Mouse (Mus musculus) hindbrain, postnatal 0 days (tissue): Measurements from ENCODE around the gene Gtf3c5. TPM values are rescaled to one million over a fixed set of nuclear protein-coding genes. Genes with fewer than 3 reads are reported as not detected.

Source experiments
- ATAC-seq: fragments of 200-750 bp; cut with Nextera tagmentation; 2 replicates; pipeline ENCODE4 v1.8.0; 2017; ENCODE audit warnings: mild to moderate bottlenecking, moderate TSS enrichment, moderate library complexity
- DNase-seq: peaks from one replicate; pipeline ENCODE4 v3.0.0-alpha.2; 2015; ENCODE audit warnings: low spot score
- H3K27ac ChIP-seq: fragments of 300-500 bp; sonication (generic); 2 replicates; pipeline ENCODE4 v1.5.1; 2014; ENCODE audit warnings: mild to moderate bottlenecking
- H3K27me3 ChIP-seq: fragments of 300-500 bp; sonication (generic); 2 replicates; pipeline ENCODE4 v1.6.1; 2014; ENCODE audit warnings: low read length, mixed read lengths; ENCODE audit not compliant: insufficient read depth
- H3K36me3 ChIP-seq: fragments of 300-500 bp; sonication (generic); 2 replicates; pipeline ENCODE4 v1.6.1; 2014; ENCODE audit warnings: low read length, mixed read lengths; ENCODE audit not compliant: insufficient read depth
- H3K4me1 ChIP-seq: fragments of 300-500 bp; sonication (generic); 2 replicates; pipeline ENCODE4 v1.6.1; 2014; ENCODE audit warnings: antibody characterized with exemption, low read length, mixed read lengths; ENCODE audit not compliant: insufficient read depth
- H3K4me2 ChIP-seq: fragments of 300-500 bp; sonication (generic); 2 replicates; pipeline ENCODE4 v1.6.1; 2014; ENCODE audit warnings: low read depth, mild to moderate bottlenecking, low read length, moderate library complexity, mixed read lengths
- H3K4me3 ChIP-seq: fragments of 300-500 bp; sonication (generic); 2 replicates; pipeline ENCODE4 v1.5.1; 2014; ENCODE audit warnings: low read length
- H3K9ac ChIP-seq: fragments of 300-500 bp; sonication (generic); replicated peaks from 2 replicates; pipeline ENCODE4 v1.6.1; 2014; ENCODE audit warnings: mild to moderate bottlenecking, low read length, moderate library complexity, mixed read lengths
- H3K9me3 ChIP-seq: fragments of 300-500 bp; sonication (generic); 2 replicates; pipeline ENCODE4 v1.6.1; 2016; ENCODE audit warnings: low read length, mixed read lengths
- CTCF ChIP-seq: IDR thresholded peaks from 2 replicates; pipeline ENCODE4 v1.5.1; 2016; ENCODE audit warnings: antibody characterized with exemption, control low read depth, low read depth
- WGBS: fragments of 180-500 bp; shearing (Covaris S2); extraction: QIAGEN DNeasy Blood & Tissue Kit; methylation state at CpG from one replicate; pipeline ENCODE4 v1.1.7; 2014; 5-methylcytosine and 5-hydroxymethylcytosine counted together
- polyA plus RNA-seq: library from polyadenylated mRNA; unstranded; fragments of >200 nt; fragmentation: Nextera tagmentation; extraction: Ambion mirVana; gene quantifications from 2 replicates; pipeline ENCODE4 v1.2.1, GENCODE M21; 2015
- total RNA-seq: library from RNA; depleted of rRNA; stranded (reverse); fragments of >200 nt; gene quantifications from 2 replicates; pipeline ENCODE4 v1.2.3, GENCODE M21; 2014

The Gtf3c5 gene
- total and polyA plus RNA-seq, 2 experiments from 2014 or later: 23.1 to 29.5 TPM

- no peak overlapping the region for H3K4me2 ChIP-seq
- WGBS: 37% methylated on average over 12 of the region's 12 CpGs
- H3K9me3 ChIP-seq: no peaks in the 10 kb centered on the region
- no peak overlapping the region for H3K4me3 ChIP-seq
- no peak overlapping the region for H3K9ac ChIP-seq
- no peaks in the 10 kb centered on the region for H3K4me1 ChIP-seq
- H3K36me3 ChIP-seq: no peaks in the 10 kb centered on the region
- TF ChIP-seq CTCF: no peak
- H3K27me3 ChIP-seq: no peaks in the 10 kb centered on the region; the same call in 1 of the 2 replicates
- H3K27ac ChIP-seq: no peak overlapping the region
- DNase-seq (peak; percentile 49), ATAC-seq (peak; percentile 63)
Measured at GRCm38 (mm10) chr2:28610716-28611406, 27.3 kb upstream of the Gtf3c5 start.

GRCm38 (mm10) chr2:28609851-28610250 is 26.3 kb upstream of the Gtf3c5 start:
- TF ChIP-seq CTCF: no peak
- WGBS: 88% methylated on average over 10 of the region's 10 CpGs
- Histone ChIP-seq H3K36me3 (no peaks in the 10 kb centered on the region), H3K4me2 (no peak overlapping the region), H3K9ac (no peak overlapping the region), H3K27ac (no peak overlapping the region), H3K4me3 (no peak overlapping the region), H3K4me1 (no peaks in the 10 kb centered on the region), H3K9me3 (no peaks in the 10 kb centered on the region), H3K27me3 (no peaks in the 10 kb centered on the region; the same call in 1 of the 2 replicates)
- DNase-seq (no peak), ATAC-seq (no peak)

DNA sequence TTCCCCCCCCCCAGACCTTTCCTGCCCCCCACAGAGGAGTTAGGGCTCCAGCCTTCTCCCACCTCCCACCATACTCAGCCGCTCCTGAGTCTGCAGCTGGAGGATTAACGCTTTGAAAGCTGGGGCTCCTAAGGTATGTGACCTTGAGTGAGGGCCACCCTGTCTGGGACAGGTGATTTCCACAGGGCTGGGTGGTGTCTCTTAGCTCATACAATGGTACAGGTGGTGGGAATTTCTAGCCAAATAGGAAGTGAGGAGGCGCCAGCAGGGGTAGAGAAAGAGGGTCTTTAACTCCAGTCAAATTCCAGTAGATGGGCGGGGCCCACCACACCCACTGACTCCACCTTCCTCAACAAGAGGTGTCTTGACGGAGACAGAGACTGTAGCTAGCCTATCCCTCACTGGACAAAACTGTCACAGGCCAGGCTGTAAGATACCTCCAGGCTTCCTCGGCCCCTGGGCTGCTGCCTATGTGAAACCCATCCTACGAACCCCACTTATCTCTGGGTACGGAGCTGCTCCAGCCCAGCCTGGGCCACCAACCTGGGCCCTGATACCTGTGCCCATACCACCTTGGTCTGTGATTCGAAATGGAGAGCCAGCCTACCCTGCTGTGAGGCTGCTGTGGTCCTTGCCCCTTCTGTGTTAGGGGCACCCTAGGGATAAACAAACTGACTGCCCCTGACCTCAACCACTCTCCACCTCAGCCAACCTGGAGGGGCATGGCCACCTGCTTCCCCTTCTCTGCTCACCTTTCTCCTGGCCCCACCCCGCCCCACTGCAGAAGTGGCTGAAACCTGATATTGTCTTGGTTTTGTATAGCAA is 24.0 kb upstream of the Gtf3c5 start:
- Histone ChIP-seq H3K4me3 (no peak overlapping the region), H3K36me3 (no peaks in the 10 kb centered on the region), H3K4me1 (no peaks in the 10 kb centered on the region), H3K9me3 (no peaks in the 10 kb centered on the region), H3K9ac (no peak overlapping the region), H3K27me3 (no peaks in the 10 kb centered on the region), H3K4me2 (no peak overlapping the region), H3K27ac (no peak overlapping the region)
- WGBS: 52% methylated on average over 10 of the region's 10 CpGs
- DNase-seq: no peak
- no peak for TF ChIP-seq CTCF
- no peak for ATAC-seq

- DNase-seq: peak; percentile 37
- TF ChIP-seq CTCF: peak; percentile 46; the same call in 1 of the 2 replicates
Measured at GRCm38 (mm10) chr2:28606601-28607340, 23.2 kb upstream of the Gtf3c5 start.

DNA sequence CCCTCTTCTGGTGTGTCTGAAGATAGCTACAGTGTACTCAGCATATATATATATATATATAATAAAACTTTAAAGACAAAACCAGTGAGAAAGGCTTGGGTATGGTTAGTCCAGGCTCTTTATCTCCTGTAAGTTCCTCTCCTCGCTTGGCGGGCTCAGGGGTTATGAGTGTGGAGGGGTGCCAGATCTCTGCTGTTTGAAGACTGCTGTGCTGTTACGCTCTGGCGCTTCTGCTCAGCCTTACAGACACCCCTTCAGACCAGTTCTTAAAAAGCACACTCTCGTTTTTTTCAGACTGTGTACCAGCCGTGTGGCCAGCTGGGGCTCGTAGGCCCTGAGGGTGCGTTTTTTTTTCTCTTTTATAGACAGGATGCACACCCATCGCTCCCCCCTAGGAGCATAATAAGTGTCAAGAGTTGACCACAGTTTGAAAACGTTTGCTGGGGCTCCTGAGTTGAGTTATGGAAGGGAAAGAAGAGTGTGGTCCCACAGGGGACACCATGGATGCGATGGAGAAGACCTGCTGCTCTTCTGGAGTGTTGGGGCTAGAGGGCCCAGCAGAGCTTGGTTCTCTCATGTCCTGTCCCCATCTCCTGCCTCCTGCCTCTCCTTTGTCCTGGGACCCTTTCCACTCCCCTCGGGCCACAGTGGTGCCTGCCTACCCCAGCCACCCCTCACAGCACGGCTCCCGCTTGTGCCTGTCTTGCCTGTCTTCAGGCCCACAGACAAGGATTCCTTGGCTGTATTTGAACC is 22.4 kb upstream of the Gtf3c5 start:
- Histone ChIP-seq H3K9ac (no peak overlapping the region), H3K27me3 (no peaks in the 10 kb centered on the region), H3K4me2 (no peak overlapping the region), H3K27ac (no peak overlapping the region), H3K4me3 (no peak overlapping the region), H3K4me1 (no peaks in the 10 kb centered on the region), H3K36me3 (no peaks in the 10 kb centered on the region), H3K9me3 (no peaks in the 10 kb centered on the region)
- ATAC-seq (no peak), DNase-seq (peak; percentile 25)
- 51% methylated on average over 14 of the region's 14 CpGs for WGBS
- no peak for TF ChIP-seq CTCF

More at GRCm38 (mm10) chr2:28606601-28607340, 23.2 kb upstream of the Gtf3c5 start:
- Histone ChIP-seq H3K27me3 (no peaks in the 10 kb centered on the region), H3K36me3 (no peaks in the 10 kb centered on the region), H3K4me2 (no peak overlapping the region), H3K4me3 (no peak overlapping the region), H3K9me3 (no peaks in the 10 kb centered on the region), H3K4me1 (no peaks in the 10 kb centered on the region), H3K9ac (no peak overlapping the region), H3K27ac (no peak overlapping the region)
- 68% methylated on average over 8 of the region's 8 CpGs for WGBS
- ATAC-seq: no peak

DNA sequence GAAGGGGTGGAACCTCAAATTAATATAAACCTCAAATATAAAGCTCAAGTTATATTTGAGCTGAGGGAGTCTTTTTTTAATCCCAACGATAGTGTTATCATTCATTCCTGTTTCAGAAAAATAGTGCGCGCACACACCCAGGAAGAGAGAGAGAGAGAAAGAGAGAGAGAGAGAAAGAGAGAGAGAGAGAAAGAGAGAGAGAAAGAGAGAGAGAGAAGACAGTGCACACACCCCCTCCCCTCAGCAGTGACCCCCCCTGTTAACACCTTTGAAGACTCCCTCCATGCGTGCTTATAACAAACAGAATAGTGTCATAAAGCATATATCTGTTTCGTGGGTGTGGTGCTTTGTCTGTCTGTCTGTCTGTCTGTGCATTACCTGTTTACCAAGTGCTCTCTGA is 20.0 kb upstream of the Gtf3c5 start:
- Histone ChIP-seq H3K27ac (no peak overlapping the region), H3K36me3 (no peaks in the 10 kb centered on the region), H3K4me3 (no peak overlapping the region), H3K9ac (no peak overlapping the region), H3K27me3 (no peaks in the 10 kb centered on the region), H3K9me3 (no peaks in the 10 kb centered on the region), H3K4me1 (no peaks in the 10 kb centered on the region), H3K4me2 (no peak overlapping the region)
- no peak for DNase-seq
- 93% methylated on average over 5 of the region's 5 CpGs for WGBS
- no peak for ATAC-seq
- no peak for TF ChIP-seq CTCF
